Mouse (Mus musculus) G1E (cell line): ENCODE data around the gene Hist1h3e.

Experiments used
- CTCF ChIP-seq: IDR thresholded peaks from 2 replicates; pipeline ENCODE4 v1.5.1; 2012; ENCODE audit warnings: low read depth, low read length, inconsistent platforms, mixed read lengths
- GATA1 ChIP-seq: IDR thresholded peaks from 2 replicates; pipeline ENCODE4 v1.6.1; 2012; ENCODE audit warnings: borderline replicate concordance, low read length, inconsistent platforms, mixed read lengths
- POLR2AphosphoS5 ChIP-seq: IDR thresholded peaks from 2 replicates; pipeline ENCODE4 v1.6.1; 2012; ENCODE audit warnings: low read depth, low read length, inconsistent platforms; ENCODE audit not compliant: insufficient replicate concordance
- TAL1 ChIP-seq: conservative IDR thresholded peaks from 2 replicates; pipeline ENCODE4 v1.6.1; 2012; ENCODE audit warnings: low read depth, low read length, inconsistent platforms, mixed read lengths

GRCm38 (mm10) chr13:23524654-23525053, 37.5 kb downstream of the Hist1h3e start:
- TF ChIP-seq CTCF (peak; percentile 84), GATA1 (no peak), TAL1 (no peak), POLR2AphosphoS5 (no peak)
